Mouse (Mus musculus): ENCODE results near the gene Fam57b. TPM values are rescaled to one million over a fixed set of nuclear protein-coding genes. Genes with fewer than 3 reads are reported as not detected.

The Fam57b gene
- total RNA-seq (2014; fragmentation: Nextera tagmentation) (not detected in 2 replicates), total RNA-seq (2017) (0.05 TPM in 1 of 2 replicates, not detected in the other), polyA plus RNA-seq (2012) (0.02 and 0.06 TPM in 2 replicates)

GRCm38 (mm10) chr7:126797411-126798126 lies at the start of gene Fam57b:
Gene Fam57b, plus strand, starts transcription at chr7:126797668.
- TF ChIP-seq POLR2AphosphoS5 (IDR thresholded peaks at IDR 0.05; ENCODE audit: insufficient replicate concordance, low read depth, low read length) (peak; percentile 38; the same call in 1 of the 2 replicates), GATA2 (IDR thresholded peaks at IDR 0.05; ENCODE audit: borderline replicate concordance, low read depth, low read length) (no peak), TAL1 (conservative IDR thresholded peaks at IDR 0.05; ENCODE audit: low read depth, low read length) (no peak), CTCF (IDR thresholded peaks at IDR 0.05; ENCODE audit: low read depth, low read length) (no peak)
- Histone ChIP-seq H3K4me3 (ENCODE audit: low read depth, low read length) (peak within 1 kb of the TSS; percentile 99), H3K36me3 (replicated peaks) (peaks cover 61% of the 10 kb centered on the region), H3K27me3 (ENCODE audit: insufficient read depth, low read length) (no peaks in the 10 kb centered on the region), H3K9me3 (replicated peaks) (no peaks in the 10 kb centered on the region), H3K4me1 (ENCODE audit: insufficient read depth, low read depth, low read length) (peaks cover 78% of the 10 kb centered on the region)
- no peak for ATAC-seq (ENCODE audit: extremely low read depth, insufficient number of reproducible peaks, low FRiP score, poor library complexity, severe bottlenecking)
- DNase-seq (ENCODE audit: low spot score) = no peak

GRCm38 (mm10) chr7:126748824-126749223 lies 48.6 kb upstream of the Fam57b start:
- no peak for DNase-seq (ENCODE audit: low spot score)
- ATAC-seq (ENCODE audit: extremely low read depth, insufficient number of reproducible peaks, low FRiP score, poor library complexity, severe bottlenecking) = no peak
- H3K4me1 ChIP-seq (ENCODE audit: insufficient read depth, low read depth, low read length) = no peaks in the 10 kb centered on the region

GRCm38 (mm10) chr7:126749582-126750343 lies 47.7 kb upstream of the Fam57b start:
- no peak for TF ChIP-seq GATA2 (IDR thresholded peaks at IDR 0.05; ENCODE audit: borderline replicate concordance, low read depth, low read length)
- TF ChIP-seq CTCF (IDR thresholded peaks at IDR 0.05; ENCODE audit: low read depth, low read length) = peak; percentile 8; the same call in 1 of the 2 replicates
- no peak for TF ChIP-seq TAL1 (conservative IDR thresholded peaks at IDR 0.05; ENCODE audit: low read depth, low read length)
- H3K9me3 ChIP-seq (replicated peaks) = no peaks in the 10 kb centered on the region; the same call in 1 of the 2 replicates
- ATAC-seq (ENCODE audit: extremely low read depth, insufficient number of reproducible peaks, low FRiP score, poor library complexity, severe bottlenecking) = no peak
- H3K4me3 ChIP-seq (ENCODE audit: low read depth, low read length) = no peak overlapping the region
- peaks cover 38% of the 10 kb centered on the region for H3K27me3 ChIP-seq (ENCODE audit: insufficient read depth, low read length)
- peaks cover 5% of the 10 kb centered on the region for H3K4me1 ChIP-seq (ENCODE audit: insufficient read depth, low read depth, low read length)
- DNase-seq (ENCODE audit: low spot score) = no peak
- no peaks in the 10 kb centered on the region for H3K36me3 ChIP-seq (replicated peaks)

More at GRCm38 (mm10) chr7:126748824-126749223, 48.6 kb upstream of the Fam57b start:
- TF ChIP-seq POLR2AphosphoS5 (IDR thresholded peaks at IDR 0.05; ENCODE audit: insufficient replicate concordance, low read depth, low read length) = no peak
- TF ChIP-seq TAL1 (conservative IDR thresholded peaks at IDR 0.05; ENCODE audit: low read depth, low read length) = no peak
- TF ChIP-seq CTCF (IDR thresholded peaks at IDR 0.05; ENCODE audit: low read depth, low read length) = no peak
- no peak for TF ChIP-seq GATA2 (IDR thresholded peaks at IDR 0.05; ENCODE audit: borderline replicate concordance, low read depth, low read length)
- TF ChIP-seq GATA1 (IDR thresholded peaks at IDR 0.05; ENCODE audit: borderline replicate concordance, low read length) = no peak
- Histone ChIP-seq H3K36me3 (replicated peaks) (no peaks in the 10 kb centered on the region), H3K9me3 (replicated peaks) (no peaks in the 10 kb centered on the region; the same call in 1 of the 2 replicates), H3K27me3 (ENCODE audit: insufficient read depth, low read length) (peaks cover 39% of the 10 kb centered on the region), H3K4me3 (ENCODE audit: low read depth, low read length) (no peak overlapping the region)

DNA sequence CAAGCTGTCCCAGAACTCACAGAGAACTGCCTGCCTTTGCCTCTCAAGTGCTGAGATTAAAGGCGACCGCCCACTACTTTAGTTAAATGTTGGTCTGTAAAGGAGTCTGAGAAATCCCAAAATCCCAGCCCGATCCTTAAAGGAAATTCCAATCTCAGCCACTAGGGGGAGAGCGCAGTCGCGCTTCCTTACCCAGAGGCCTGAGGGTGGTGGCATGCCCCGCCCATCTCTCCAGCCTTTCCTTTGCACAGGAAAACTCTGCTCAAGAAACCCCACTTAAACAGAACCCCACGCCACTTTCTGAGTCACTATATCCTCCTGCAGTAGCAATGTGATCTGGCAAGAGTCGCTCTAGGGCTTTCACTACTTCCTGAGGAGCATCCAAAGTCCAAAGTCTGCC lies 42.6 kb upstream of the Fam57b start:
- peak; percentile 38 for DNase-seq (ENCODE audit: low spot score)
- TF ChIP-seq GATA1 (IDR thresholded peaks at IDR 0.05; ENCODE audit: borderline replicate concordance, low read length) (no peak), CTCF (IDR thresholded peaks at IDR 0.05; ENCODE audit: low read depth, low read length) (peak; percentile 73)
- no peaks in the 10 kb centered on the region; the same call in 1 of the 2 replicates for H3K9me3 ChIP-seq (replicated peaks)
- peaks cover 23% of the 10 kb centered on the region for H3K4me1 ChIP-seq (ENCODE audit: insufficient read depth, low read depth, low read length)
- H3K27me3 ChIP-seq (ENCODE audit: insufficient read depth, low read length) = peaks cover 18% of the 10 kb centered on the region; the same call in 1 of the 2 replicates
- H3K36me3 ChIP-seq (replicated peaks) = no peaks in the 10 kb centered on the region
- ATAC-seq (ENCODE audit: extremely low read depth, insufficient number of reproducible peaks, low FRiP score, poor library complexity, severe bottlenecking) = peak; percentile 67
- H3K4me3 ChIP-seq (ENCODE audit: low read depth, low read length) = no peak overlapping the region

- Histone ChIP-seq H3K9me3 (replicated peaks) (no peaks in the 10 kb centered on the region), H3K36me3 (replicated peaks) (peaks cover 28% of the 10 kb centered on the region), H3K4me3 (ENCODE audit: low read depth, low read length) (no peak overlapping the region), H3K4me1 (ENCODE audit: insufficient read depth, low read depth, low read length) (peaks cover 50% of the 10 kb centered on the region), H3K27me3 (ENCODE audit: insufficient read depth, low read length) (0 out of 2 replicates have a peak, but pooled peaks cover 5% of the 10 kb centered on the region)
- TF ChIP-seq GATA1 (IDR thresholded peaks at IDR 0.05; ENCODE audit: borderline replicate concordance, low read length) = no peak
- no peak for TF ChIP-seq GATA2 (IDR thresholded peaks at IDR 0.05; ENCODE audit: borderline replicate concordance, low read depth, low read length)
- TF ChIP-seq CTCF (IDR thresholded peaks at IDR 0.05; ENCODE audit: low read depth, low read length) = no peak
- no peak for TF ChIP-seq TAL1 (conservative IDR thresholded peaks at IDR 0.05; ENCODE audit: low read depth, low read length)
- TF ChIP-seq POLR2AphosphoS5 (IDR thresholded peaks at IDR 0.05; ENCODE audit: insufficient replicate concordance, low read depth, low read length) = no peak
- ATAC-seq (ENCODE audit: extremely low read depth, insufficient number of reproducible peaks, low FRiP score, poor library complexity, severe bottlenecking) (no peak), DNase-seq (ENCODE audit: low spot score) (no peak)
Measured at GRCm38 (mm10) chr7:126758539-126758938, 38.9 kb upstream of the Fam57b start.

DNA sequence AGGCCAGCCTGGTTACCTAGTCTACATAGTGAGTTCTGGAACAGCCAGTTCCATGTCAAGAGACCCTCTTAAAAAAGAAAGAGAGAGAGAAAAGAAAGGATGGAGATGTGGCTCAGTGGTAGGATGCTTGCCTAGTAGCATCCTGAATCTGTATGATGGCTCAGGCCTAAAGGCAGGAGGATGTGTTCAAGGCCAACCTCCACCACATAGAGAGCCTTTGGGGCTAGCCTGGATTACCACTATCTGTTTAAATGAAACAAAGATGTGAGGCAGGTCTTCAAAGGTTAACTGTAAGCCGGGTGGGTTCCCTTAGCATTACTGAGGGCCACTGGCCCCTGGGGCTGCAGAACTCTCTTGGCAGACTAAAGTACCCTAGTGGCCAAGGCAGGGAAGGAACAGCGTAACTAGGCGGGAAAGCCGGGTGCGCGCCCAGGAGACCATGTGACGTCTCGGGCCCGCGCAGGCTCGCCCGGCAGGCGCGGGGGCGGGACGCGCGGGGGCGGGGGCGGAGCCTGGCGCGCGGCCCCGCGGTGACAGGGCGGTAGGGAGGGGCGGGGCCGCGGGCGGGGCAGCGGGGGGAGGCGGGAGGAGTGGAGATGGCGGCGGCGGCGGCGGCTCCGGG lies 38.3 kb upstream of the Fam57b start, which contains the start of gene Mapk3:
Mapk3 (plus strand) TSS at position 552 of the 622 bp plus-strand sequence.
- DNase-seq (ENCODE audit: low spot score) = peak; percentile 89
- peak; percentile 74; the same call in 1 of the 2 replicates for ATAC-seq (ENCODE audit: extremely low read depth, insufficient number of reproducible peaks, low FRiP score, poor library complexity, severe bottlenecking)
- Histone ChIP-seq H3K4me3 (ENCODE audit: low read depth, low read length) (peak within 1 kb of the TSS; percentile 97), H3K27me3 (ENCODE audit: insufficient read depth, low read length) (0 out of 2 replicates have a peak, but pooled peaks cover 2% of the 10 kb centered on the region), H3K4me1 (ENCODE audit: insufficient read depth, low read depth, low read length) (peaks cover 50% of the 10 kb centered on the region), H3K9me3 (replicated peaks) (no peaks in the 10 kb centered on the region), H3K36me3 (replicated peaks) (peaks cover 34% of the 10 kb centered on the region)
- TF ChIP-seq GATA2 (IDR thresholded peaks at IDR 0.05; ENCODE audit: borderline replicate concordance, low read depth, low read length) = no peak
- no peak for TF ChIP-seq GATA1 (IDR thresholded peaks at IDR 0.05; ENCODE audit: borderline replicate concordance, low read length)
- no peak for TF ChIP-seq POLR2AphosphoS5 (IDR thresholded peaks at IDR 0.05; ENCODE audit: insufficient replicate concordance, low read depth, low read length)
- TF ChIP-seq CTCF (IDR thresholded peaks at IDR 0.05; ENCODE audit: low read depth, low read length) = peak; percentile 41; the same call in 1 of the 2 replicates

Measured in G1E (cell line).